Mouse (Mus musculus) heart, postnatal 0 days (tissue): ENCODE results near the gene Ucp3. TPM values are rescaled to one million over a fixed set of nuclear protein-coding genes. Genes with fewer than 3 reads are reported as not detected.

Experiments
- ATAC-seq: fragments of 200-750 bp; cut with Nextera tagmentation; 2 replicates; pipeline ENCODE4 v1.8.0; 2017; ENCODE audit warnings: low read depth, moderate number of reproducible peaks, moderate library complexity; ENCODE audit not compliant: insufficient read depth
- DNase-seq: peaks from one replicate; pipeline ENCODE4 v3.0.0-alpha.2; 2016; ENCODE audit warnings: low spot score
- H3K27ac ChIP-seq: fragments of 300-500 bp; sonication (generic); 2 replicates; pipeline ENCODE4 v1.5.1; 2014; ENCODE audit warnings: low read depth, mild to moderate bottlenecking
- H3K27me3 ChIP-seq: fragments of 300-500 bp; sonication (generic); 2 replicates; pipeline ENCODE4 v1.6.1; 2014; ENCODE audit warnings: low read length, mixed read lengths; ENCODE audit not compliant: control insufficient read depth, insufficient read depth
- H3K36me3 ChIP-seq: fragments of 300-500 bp; sonication (generic); replicated peaks from 2 replicates; pipeline ENCODE4 v1.6.1; 2014; ENCODE audit warnings: low read length, mixed read lengths; ENCODE audit not compliant: control insufficient read depth, insufficient read depth
- H3K4me1 ChIP-seq: fragments of 300-500 bp; sonication (generic); 2 replicates; pipeline ENCODE4 v1.6.1; 2014; ENCODE audit warnings: antibody characterized with exemption; ENCODE audit not compliant: control insufficient read depth, insufficient read depth
- H3K4me2 ChIP-seq: fragments of 300-500 bp; sonication (generic); 2 replicates; pipeline ENCODE4 v1.6.1; 2014; ENCODE audit warnings: low read depth, mild to moderate bottlenecking, low read length, moderate library complexity
- H3K4me3 ChIP-seq: fragments of 300-500 bp; sonication (generic); 2 replicates; pipeline ENCODE4 v1.5.1; 2014; ENCODE audit warnings: low read depth, low read length
- H3K9ac ChIP-seq: fragments of 300-500 bp; sonication (generic); replicated peaks from 2 replicates; pipeline ENCODE4 v1.6.1; 2014; ENCODE audit warnings: low read depth, low read length, mixed read lengths
- H3K9me3 ChIP-seq: fragments of 300-500 bp; sonication (generic); replicated peaks from 2 replicates; pipeline ENCODE4 v1.6.1; 2016; ENCODE audit warnings: low read length; ENCODE audit not compliant: control insufficient read depth
- CTCF ChIP-seq: IDR thresholded peaks from 2 replicates; pipeline ENCODE4 v1.5.1; 2016; ENCODE audit warnings: antibody characterized with exemption, control low read depth, low read depth
- EP300 ChIP-seq: IDR thresholded peaks from 2 replicates; pipeline ENCODE4 v1.6.1; 2016; ENCODE audit warnings: antibody characterized with exemption, low read depth
- WGBS: fragments of 180-500 bp; shearing (Covaris S2); extraction: QIAGEN DNeasy Blood & Tissue Kit; methylation state at CpG from one replicate; pipeline ENCODE4 v1.1.7; 2014; 5-methylcytosine and 5-hydroxymethylcytosine counted together
- polyA plus RNA-seq: library from polyadenylated mRNA; unstranded; fragments of >200 nt; fragmentation: Nextera tagmentation; extraction: Ambion mirVana; gene quantifications from 2 replicates; pipeline ENCODE4 v1.2.1, GENCODE M21; 2015
- total RNA-seq: library from RNA; depleted of rRNA; stranded (reverse); fragments of >200 nt; gene quantifications from 2 replicates; pipeline ENCODE4 v1.2.3, GENCODE M21; 2014; ENCODE audit warnings: low replicate concordance

Ucp3 gene
- total and polyA plus RNA-seq, 2 experiments from 2014 or later = 15.6 to 17.6 TPM

DNA sequence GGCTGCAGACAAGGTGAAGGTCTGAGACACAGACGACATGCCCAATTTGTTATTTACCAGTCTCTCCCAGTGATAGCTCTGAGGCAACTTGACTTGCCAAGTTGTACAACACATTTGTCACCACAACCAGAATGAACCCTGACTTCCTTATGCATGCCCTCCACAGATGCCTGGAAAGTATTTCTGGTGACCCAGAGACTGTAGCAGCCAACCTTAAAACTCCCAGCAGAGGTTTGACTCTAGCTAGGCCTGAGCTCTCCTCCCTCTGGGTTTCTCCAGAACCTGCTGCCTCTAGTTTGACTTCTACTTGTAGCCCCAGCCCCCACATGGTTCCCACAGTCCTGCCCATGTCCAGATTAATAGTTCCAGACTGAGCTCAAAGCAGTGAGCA lies 1.4 kb upstream of the Ucp3 start:
- Histone ChIP-seq H3K4me2 (no peak overlapping the region), H3K9me3 (no peaks in the 10 kb centered on the region), H3K27ac (no peak overlapping the region), H3K36me3 (no peaks in the 10 kb centered on the region), H3K4me1 (peaks cover 29% of the 10 kb centered on the region), H3K9ac (no peak overlapping the region), H3K4me3 (no peak overlapping the region), H3K27me3 (no peaks in the 10 kb centered on the region)
- no peak for TF ChIP-seq CTCF
- TF ChIP-seq EP300 = no peak
- ATAC-seq = no peak
- no peak for DNase-seq
- 95% methylated on average over 1 of the region's 1 CpGs for WGBS

- Histone ChIP-seq H3K9ac (no peak overlapping the region), H3K27ac (no peak overlapping the region; the same call in 1 of the 2 replicates), H3K4me3 (no peak overlapping the region; the same call in 1 of the 2 replicates), H3K36me3 (no peaks in the 10 kb centered on the region), H3K4me1 (peaks cover 23% of the 10 kb centered on the region), H3K27me3 (no peaks in the 10 kb centered on the region), H3K9me3 (no peaks in the 10 kb centered on the region), H3K4me2 (no peak overlapping the region)
- WGBS = 43% methylated on average over 9 of the region's 9 CpGs
- ATAC-seq (no peak), DNase-seq (no peak)
- TF ChIP-seq EP300 (no peak), CTCF (no peak)
These were observed 1.2 kb downstream of the Ucp3 start for GRCm38 (mm10) chr7:100473846-100474454.

DNA sequence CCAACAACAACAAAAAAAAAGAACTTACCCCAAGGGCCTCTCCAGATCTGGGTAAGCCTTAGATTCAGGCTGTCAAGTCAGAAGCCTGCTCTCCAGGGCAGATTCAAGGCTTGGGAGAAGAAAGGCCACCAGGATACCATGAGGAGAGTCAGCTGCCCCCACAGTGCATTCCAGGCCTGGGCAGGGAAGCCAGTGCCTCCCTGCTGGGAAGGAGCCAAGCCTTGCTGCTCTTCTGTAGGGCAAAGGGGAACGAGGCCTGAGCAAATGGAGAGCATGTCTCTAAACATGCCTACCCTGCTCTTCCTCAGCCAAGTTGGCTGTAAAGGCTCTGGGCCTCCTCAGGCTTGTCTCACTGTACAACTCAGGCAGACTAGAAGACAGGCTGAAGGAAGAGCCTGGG lies 1.9 kb downstream of the Ucp3 start:
- no peaks in the 10 kb centered on the region for H3K36me3 ChIP-seq
- H3K4me3 ChIP-seq = no peak overlapping the region
- DNase-seq (peak; percentile 80), ATAC-seq (peak; percentile 86)
- WGBS = 10% methylated on average over 1 of the region's 1 CpGs
- no peak overlapping the region for H3K4me2 ChIP-seq
- TF ChIP-seq EP300 (peak; percentile 66; the same call in 1 of the 2 replicates), CTCF (no peak)
- no peaks in the 10 kb centered on the region for H3K27me3 ChIP-seq
- H3K27ac ChIP-seq = peak overlapping the region; percentile 67
- H3K9me3 ChIP-seq = no peaks in the 10 kb centered on the region
- H3K4me1 ChIP-seq = peaks cover 23% of the 10 kb centered on the region
- H3K9ac ChIP-seq = no peak overlapping the region

GRCm38 (mm10) chr7:100479100-100479822 lies 6.5 kb downstream of the Ucp3 start:
- Histone ChIP-seq H3K4me1 (peaks cover 10% of the 10 kb centered on the region), H3K4me2 (no peak overlapping the region), H3K4me3 (no peak overlapping the region), H3K36me3 (no peaks in the 10 kb centered on the region), H3K27ac (no peak overlapping the region), H3K9ac (no peak overlapping the region), H3K9me3 (no peaks in the 10 kb centered on the region), H3K27me3 (no peaks in the 10 kb centered on the region)
- TF ChIP-seq EP300 (no peak), CTCF (no peak)
- ATAC-seq (no peak), DNase-seq (no peak)
- 80% methylated on average over 20 of the region's 20 CpGs for WGBS

GRCm38 (mm10) chr7:100479823-100480164 lies 7.0 kb downstream of the Ucp3 start:
- no peak overlapping the region for H3K4me2 ChIP-seq
- TF ChIP-seq EP300 (no peak), CTCF (no peak)
- peaks cover 7% of the 10 kb centered on the region for H3K4me1 ChIP-seq
- no peak overlapping the region for H3K27ac ChIP-seq
- H3K9me3 ChIP-seq = no peaks in the 10 kb centered on the region
- WGBS = 70% methylated on average over 15 of the region's 15 CpGs
- DNase-seq = no peak
- no peak overlapping the region for H3K9ac ChIP-seq
- ATAC-seq = no peak
- no peak overlapping the region for H3K4me3 ChIP-seq
- no peaks in the 10 kb centered on the region for H3K27me3 ChIP-seq
- no peaks in the 10 kb centered on the region for H3K36me3 ChIP-seq
